Mouse (Mus musculus) heart, postnatal 10 days (tissue): ENCODE data around the gene Cpxm1. TPM values are rescaled to one million over a fixed set of nuclear protein-coding genes. Genes with fewer than 3 reads are reported as not detected.

Experiments used
- DNase-seq, 2 experiments: peaks; one replicate each; pipeline ENCODE4 v3.0.0; 2021
- intact Hi-C: fragments of 180-260 bp; cut with DNase I; formaldehyde crosslinking; loops from one replicate; pipeline ENCODE4 v1.15.1; 2025
- total RNA-seq, 2 experiments: library from RNA; stranded (reverse); gene quantifications; 2 replicates each; pipeline ENCODE4 v1.2.3; 2021

Cpxm1 gene
- 10 to 100 TPM; 16.7 to 17.3 TPM for total RNA-seq

- intact Hi-C loops, result no loop called here
- DNase-seq, result peak; percentile 47 to 50
Measured at GRCm38 (mm10) chr2:130397186-130397985, at the start of gene Cpxm1. TSS of gene Cpxm1 (minus strand) at chr2:130397574.

- intact Hi-C loops, result no loop called here
- DNase-seq, result no peak
Measured at GRCm38 (mm10) chr2:130442162-130442561, 44.8 kb upstream of the Cpxm1 start.

- no peak for DNase-seq
- intact Hi-C loops, result no loop called here
Measured at GRCm38 (mm10) chr2:130439840-130440480, 42.6 kb upstream of the Cpxm1 start.

- DNase-seq, result peak in 1 of 2 experiments; percentile 29
- intact Hi-C loops, result no loop called here
Measured at GRCm38 (mm10) chr2:130438861-130439260, 41.5 kb upstream of the Cpxm1 start.

- intact Hi-C loops, result no loop called here
- no peak for DNase-seq
Measured at GRCm38 (mm10) chr2:130436769-130437168, 39.4 kb upstream of the Cpxm1 start.

- intact Hi-C loops, result loop anchor here (5.0 kb wide), 1 partner anchor 94 kb away; no protein-coding TSS in a partner anchor
- DNase-seq, result peak; percentile 58 to 72
Measured at GRCm38 (mm10) chr2:130433152-130433551, 35.8 kb upstream of the Cpxm1 start.

- intact Hi-C loops, result loop anchor here (5.0 kb wide), 1 partner anchor 95 kb away; no protein-coding TSS in a partner anchor
- DNase-seq, result no peak
Measured at GRCm38 (mm10) chr2:130432157-130432556, 34.8 kb upstream of the Cpxm1 start.

- intact Hi-C loops, result loop anchor here (5.0 kb wide), 1 partner anchor 97 kb away; no protein-coding TSS in a partner anchor
- DNase-seq, result no peak
Measured at GRCm38 (mm10) chr2:130430484-130430883, 33.1 kb upstream of the Cpxm1 start.

- no peak for DNase-seq
- intact Hi-C loops, result loop anchor here (5.0 kb wide), 1 partner anchor 97 kb away; no protein-coding TSS in a partner anchor
Measured at GRCm38 (mm10) chr2:130429851-130430250, 32.5 kb upstream of the Cpxm1 start.

- intact Hi-C loops, result no loop called here
- peak; percentile 21 to 33 for DNase-seq
Measured at GRCm38 (mm10) chr2:130425112-130425511, 27.7 kb upstream of the Cpxm1 start.

- DNase-seq, result peak; percentile 96 to 97
- intact Hi-C loops, result no loop called here
Measured at GRCm38 (mm10) chr2:130424126-130424853, 26.9 kb upstream of the Cpxm1 start, which contains the start of the genes Vps16 and Pced1a. TSS of gene Vps16 (plus strand) at chr2:130424339. TSS of gene Pced1a (minus strand) at chr2:130424701.

- intact Hi-C loops, result no loop called here
- DNase-seq, result peak; percentile 82 to 85
Measured at GRCm38 (mm10) chr2:130423397-130424125, 26.2 kb upstream of the Cpxm1 start.

- no peak for DNase-seq
- intact Hi-C loops, result no loop called here
Measured at GRCm38 (mm10) chr2:130421781-130422620, 24.6 kb upstream of the Cpxm1 start.

- intact Hi-C loops, result no loop called here
- no peak for DNase-seq
Measured at GRCm38 (mm10) chr2:130414094-130414856, 16.9 kb upstream of the Cpxm1 start.

GRCm38 (mm10) chr2:130412775-130413174, 15.4 kb upstream of the Cpxm1 start:
- intact Hi-C loops, result no loop called here
- no peak for DNase-seq

GRCm38 (mm10) chr2:130411558-130412495, 14.5 kb upstream of the Cpxm1 start:
- intact Hi-C loops, result loop anchor here (1.0 kb wide), 1 partner anchor 121 kb away; no protein-coding TSS in a partner anchor
- DNase-seq, result peak; percentile 87 to 93

- intact Hi-C loops, result no loop called here
- DNase-seq, result no peak
Measured at GRCm38 (mm10) chr2:130408194-130408593, 10.8 kb upstream of the Cpxm1 start.
